Mouse (Mus musculus): Measurements from ENCODE around the gene Clnk. TPM values are rescaled to one million over a fixed set of nuclear protein-coding genes. Genes with fewer than 3 reads are reported as not detected.
"Not testable (repeated sequence)": the region's sequence is repeated elsewhere in the genome, so short reads cannot be mapped to it uniquely, and the experiment has no call there.

The Clnk gene
- polyA plus RNA-seq (2015; fragmentation: Nextera tagmentation; extraction: Ambion mirVana), result 0.14 and 0.16 TPM in 2 replicates

GRCm38 (mm10) chr5:38876622-38877021, at the start of gene Clnk:
TSS of gene Clnk (minus strand) at chr5:38876812.
- Histone ChIP-seq H3K27me3 (ENCODE audit: control insufficient read depth, insufficient read depth, low read depth, low read length) (no peaks in the 10 kb centered on the region), H3K9ac (ENCODE audit: low read depth, low read length) (no peak within 1 kb of the TSS), H3K27ac (ENCODE audit: low read length) (no peak within 1 kb of the TSS), H3K4me1 (ENCODE audit: control insufficient read depth, insufficient read depth, low read length) (no peaks in the 10 kb centered on the region), H3K9me3 (replicated peaks; ENCODE audit: control insufficient read depth, low read length, poor library complexity, severe bottlenecking) (no peaks in the 10 kb centered on the region), H3K4me3 (ENCODE audit: low read depth, low read length) (no peak within 1 kb of the TSS), H3K4me2 (ENCODE audit: low read length) (no peak within 1 kb of the TSS), H3K36me3 (ENCODE audit: control insufficient read depth, insufficient read depth, low read length) (no peaks in the 10 kb centered on the region)
- 79% methylated on average over 11 of the region's 11 CpGs for WGBS
- ATAC-seq, result no peak

- no peak overlapping the region for H3K9ac ChIP-seq (ENCODE audit: low read depth, low read length)
- no peak overlapping the region for H3K4me2 ChIP-seq (ENCODE audit: low read length)
- H3K27ac ChIP-seq (ENCODE audit: low read length), result no peak overlapping the region
- H3K36me3 ChIP-seq (ENCODE audit: control insufficient read depth, insufficient read depth, low read length), result no peaks in the 10 kb centered on the region
- no peaks in the 10 kb centered on the region for H3K27me3 ChIP-seq (ENCODE audit: control insufficient read depth, insufficient read depth, low read depth, low read length)
- H3K4me1 ChIP-seq (ENCODE audit: control insufficient read depth, insufficient read depth, low read length), result no peaks in the 10 kb centered on the region
- 40% methylated on average over 3 of the region's 3 CpGs for WGBS
- no peak overlapping the region for H3K4me3 ChIP-seq (ENCODE audit: low read depth, low read length)
- no peaks in the 10 kb centered on the region for H3K9me3 ChIP-seq (replicated peaks; ENCODE audit: control insufficient read depth, low read length, poor library complexity, severe bottlenecking)
- ATAC-seq, result no peak
These were observed 28.7 kb upstream of the Clnk start for GRCm38 (mm10) chr5:38905271-38905670.

GRCm38 (mm10) chr5:38904528-38905044, 28.0 kb upstream of the Clnk start:
- WGBS, result 92% methylated on average over 3 of the region's 3 CpGs
- H3K4me1 ChIP-seq (ENCODE audit: control insufficient read depth, insufficient read depth, low read length), result no peaks in the 10 kb centered on the region
- no peak for ATAC-seq
- no peaks in the 10 kb centered on the region for H3K36me3 ChIP-seq (ENCODE audit: control insufficient read depth, insufficient read depth, low read length)
- H3K9me3 ChIP-seq (replicated peaks; ENCODE audit: control insufficient read depth, low read length, poor library complexity, severe bottlenecking), result no peaks in the 10 kb centered on the region
- no peak overlapping the region for H3K4me2 ChIP-seq (ENCODE audit: low read length)
- H3K27ac ChIP-seq (ENCODE audit: low read length), result no peak overlapping the region
- no peak overlapping the region for H3K9ac ChIP-seq (ENCODE audit: low read depth, low read length)
- no peak overlapping the region for H3K4me3 ChIP-seq (ENCODE audit: low read depth, low read length)
- H3K27me3 ChIP-seq (ENCODE audit: control insufficient read depth, insufficient read depth, low read depth, low read length), result no peaks in the 10 kb centered on the region

DNA sequence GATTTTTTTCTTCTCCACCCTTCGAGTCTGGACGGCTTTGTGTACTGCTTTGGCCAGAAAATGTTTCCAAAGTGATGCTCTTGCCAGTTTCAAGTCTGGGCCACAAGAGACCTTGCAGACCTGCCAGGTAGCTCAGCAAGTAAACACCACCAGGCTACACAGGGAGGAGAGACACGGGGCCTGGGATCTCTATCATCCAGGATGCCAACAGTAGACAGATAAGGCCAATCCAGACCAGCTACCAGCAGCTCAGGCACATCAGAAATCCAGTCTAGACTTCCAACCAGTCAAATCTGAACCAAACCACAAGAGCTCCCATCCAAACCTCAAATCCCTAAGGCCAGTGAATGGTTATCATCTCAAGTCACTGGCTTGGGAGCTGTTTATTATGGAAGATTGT, 26.3 kb upstream of the Clnk start:
- no peak overlapping the region for H3K4me3 ChIP-seq (ENCODE audit: low read depth, low read length)
- no peak overlapping the region for H3K9ac ChIP-seq (ENCODE audit: low read depth, low read length)
- H3K4me1 ChIP-seq (ENCODE audit: control insufficient read depth, insufficient read depth, low read length), result no peaks in the 10 kb centered on the region
- no peaks in the 10 kb centered on the region for H3K27me3 ChIP-seq (ENCODE audit: control insufficient read depth, insufficient read depth, low read depth, low read length)
- H3K4me2 ChIP-seq (ENCODE audit: low read length), result no peak overlapping the region
- 75% methylated on average over 3 of the region's 3 CpGs for WGBS
- ATAC-seq, result no peak
- no peaks in the 10 kb centered on the region for H3K36me3 ChIP-seq (ENCODE audit: control insufficient read depth, insufficient read depth, low read length)
- H3K9me3 ChIP-seq (replicated peaks; ENCODE audit: control insufficient read depth, low read length, poor library complexity, severe bottlenecking), result no peaks in the 10 kb centered on the region
- no peak overlapping the region for H3K27ac ChIP-seq (ENCODE audit: low read length)

DNA sequence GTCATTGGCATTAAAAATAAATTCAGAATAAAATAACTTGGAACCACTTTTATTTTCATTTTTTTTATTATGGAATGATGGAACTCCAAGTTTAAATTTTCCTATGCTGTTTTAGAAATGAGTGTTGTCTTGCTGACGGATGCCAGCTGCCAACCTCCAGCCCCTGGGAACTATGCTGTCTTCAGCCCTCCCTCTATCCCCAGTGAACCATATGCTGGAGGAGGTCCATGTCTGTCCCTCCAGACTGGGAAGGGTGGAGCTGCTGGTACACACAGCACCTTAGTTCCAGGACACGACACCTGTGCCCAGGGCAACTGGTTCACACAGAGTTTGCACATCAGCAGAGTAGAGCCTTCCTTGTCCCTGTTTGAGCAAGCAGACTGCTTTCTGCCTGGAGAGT, 22.4 kb upstream of the Clnk start:
- no peaks in the 10 kb centered on the region for H3K9me3 ChIP-seq (replicated peaks; ENCODE audit: control insufficient read depth, low read length, poor library complexity, severe bottlenecking)
- H3K27me3 ChIP-seq (ENCODE audit: control insufficient read depth, insufficient read depth, low read depth, low read length), result no peaks in the 10 kb centered on the region
- H3K36me3 ChIP-seq (ENCODE audit: control insufficient read depth, insufficient read depth, low read length), result no peaks in the 10 kb centered on the region
- WGBS, result 93% methylated on average over 2 of the region's 2 CpGs
- H3K9ac ChIP-seq (ENCODE audit: low read depth, low read length), result no peak overlapping the region
- no peak overlapping the region for H3K4me2 ChIP-seq (ENCODE audit: low read length)
- H3K27ac ChIP-seq (ENCODE audit: low read length), result no peak overlapping the region
- ATAC-seq, result no peak
- H3K4me3 ChIP-seq (ENCODE audit: low read depth, low read length), result no peak overlapping the region
- H3K4me1 ChIP-seq (ENCODE audit: control insufficient read depth, insufficient read depth, low read length), result no peaks in the 10 kb centered on the region

DNA sequence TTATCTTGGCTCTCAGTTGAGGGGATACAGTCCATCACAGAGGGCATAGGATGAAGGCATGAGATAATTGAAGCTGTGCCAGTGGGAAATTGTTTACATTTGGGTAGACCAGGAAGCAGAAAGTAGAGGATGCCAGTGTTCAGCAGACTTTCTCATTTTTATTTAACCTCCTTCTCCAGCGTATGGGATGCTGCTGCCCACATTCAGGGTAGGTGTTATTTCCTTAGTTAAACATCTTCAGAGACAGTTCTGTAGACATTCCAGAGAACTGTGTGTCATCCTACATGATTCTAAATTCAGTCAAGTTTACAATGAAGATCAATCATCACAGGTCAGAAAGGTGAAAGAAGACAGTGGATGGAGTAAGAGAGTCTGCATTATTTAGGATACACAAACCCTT, 12.0 kb upstream of the Clnk start:
- H3K4me1 ChIP-seq (ENCODE audit: control insufficient read depth, insufficient read depth, low read length), result no peaks in the 10 kb centered on the region
- H3K27ac ChIP-seq (ENCODE audit: low read length), result no peak overlapping the region
- no peak for ATAC-seq
- no peaks in the 10 kb centered on the region for H3K9me3 ChIP-seq (replicated peaks; ENCODE audit: control insufficient read depth, low read length, poor library complexity, severe bottlenecking)
- no peaks in the 10 kb centered on the region for H3K27me3 ChIP-seq (ENCODE audit: control insufficient read depth, insufficient read depth, low read depth, low read length)
- H3K4me2 ChIP-seq (ENCODE audit: low read length), result no peak overlapping the region
- H3K4me3 ChIP-seq (ENCODE audit: low read depth, low read length), result no peak overlapping the region
- WGBS, result 96% methylated on average over 1 of the region's 1 CpGs
- H3K36me3 ChIP-seq (ENCODE audit: control insufficient read depth, insufficient read depth, low read length), result no peaks in the 10 kb centered on the region
- H3K9ac ChIP-seq (ENCODE audit: low read depth, low read length), result no peak overlapping the region

DNA sequence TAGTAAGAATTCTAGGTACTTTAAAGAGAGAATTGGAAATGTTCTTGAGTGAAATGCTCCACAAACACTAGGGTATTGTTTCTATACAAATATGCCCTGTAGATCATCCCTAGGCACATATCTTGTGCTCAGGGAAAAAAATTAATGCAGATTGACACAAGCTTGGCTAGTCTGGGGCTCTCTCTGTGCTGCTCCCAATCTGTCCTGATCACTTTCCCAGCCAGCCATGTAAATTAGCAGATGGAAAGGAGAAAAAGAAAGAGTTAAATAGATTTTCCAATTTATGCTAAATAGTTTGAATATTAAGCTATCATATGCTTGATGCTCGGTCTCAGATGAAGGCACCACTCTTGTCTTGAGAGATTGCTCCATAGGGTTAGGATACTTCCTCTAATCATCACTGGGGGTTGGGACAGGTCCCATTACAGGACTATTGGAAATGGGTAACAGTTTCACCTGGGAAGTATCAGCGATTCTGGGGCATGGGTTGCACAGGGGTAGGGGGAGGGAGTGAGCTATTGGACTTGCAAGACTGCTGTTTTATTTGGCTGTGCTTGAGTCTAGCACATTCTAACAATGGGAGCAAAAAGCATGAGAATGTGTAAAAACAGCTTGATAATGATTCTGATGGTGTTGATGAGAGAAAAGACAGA, 10.1 kb upstream of the Clnk start:
- Histone ChIP-seq H3K9me3 (replicated peaks; ENCODE audit: control insufficient read depth, low read length, poor library complexity, severe bottlenecking) (no peaks in the 10 kb centered on the region), H3K4me2 (ENCODE audit: low read length) (no peak overlapping the region), H3K4me3 (ENCODE audit: low read depth, low read length) (no peak overlapping the region), H3K4me1 (ENCODE audit: control insufficient read depth, insufficient read depth, low read length) (no peaks in the 10 kb centered on the region), H3K27me3 (ENCODE audit: control insufficient read depth, insufficient read depth, low read depth, low read length) (no peaks in the 10 kb centered on the region), H3K36me3 (ENCODE audit: control insufficient read depth, insufficient read depth, low read length) (no peaks in the 10 kb centered on the region), H3K27ac (ENCODE audit: low read length) (no peak overlapping the region), H3K9ac (ENCODE audit: low read depth, low read length) (no peak overlapping the region)
- ATAC-seq, result no peak
- 77% methylated on average over 2 of the region's 2 CpGs for WGBS

GRCm38 (mm10) chr5:38882635-38883034, 6.0 kb upstream of the Clnk start:
- H3K4me2 ChIP-seq (ENCODE audit: low read length); H3K9ac ChIP-seq (ENCODE audit: low read depth, low read length); H3K9me3 ChIP-seq (replicated peaks; ENCODE audit: control insufficient read depth, low read length, poor library complexity, severe bottlenecking); H3K4me1 ChIP-seq (ENCODE audit: control insufficient read depth, insufficient read depth, low read length); H3K36me3 ChIP-seq (ENCODE audit: control insufficient read depth, insufficient read depth, low read length); H3K27ac ChIP-seq (ENCODE audit: low read length); ATAC-seq; H3K27me3 ChIP-seq (ENCODE audit: control insufficient read depth, insufficient read depth, low read depth, low read length); H3K4me3 ChIP-seq (ENCODE audit: low read depth, low read length): not testable (repeated sequence)
- WGBS, result 89% methylated on average over 1 of the region's 1 CpGs

GRCm38 (mm10) chr5:38881728-38882620, 5.4 kb upstream of the Clnk start:
- no peak overlapping the region for H3K27ac ChIP-seq (ENCODE audit: low read length)
- WGBS, result 67% methylated on average over 4 of the region's 4 CpGs
- H3K4me3 ChIP-seq (ENCODE audit: low read depth, low read length), result no peak overlapping the region
- H3K27me3 ChIP-seq (ENCODE audit: control insufficient read depth, insufficient read depth, low read depth, low read length), result no peaks in the 10 kb centered on the region
- ATAC-seq, result no peak
- no peaks in the 10 kb centered on the region for H3K4me1 ChIP-seq (ENCODE audit: control insufficient read depth, insufficient read depth, low read length)
- H3K36me3 ChIP-seq (ENCODE audit: control insufficient read depth, insufficient read depth, low read length), result no peaks in the 10 kb centered on the region
- no peaks in the 10 kb centered on the region for H3K9me3 ChIP-seq (replicated peaks; ENCODE audit: control insufficient read depth, low read length, poor library complexity, severe bottlenecking)
- no peak overlapping the region for H3K4me2 ChIP-seq (ENCODE audit: low read length)
- H3K9ac ChIP-seq (ENCODE audit: low read depth, low read length), result no peak overlapping the region

All from midbrain, embryonic 16.5 days (tissue).